Mouse (Mus musculus) heart, postnatal 0 days (tissue): Measurements from ENCODE around the gene Ksr2.

Source experiments
- CTCF ChIP-seq: IDR thresholded peaks from 2 replicates; pipeline ENCODE4 v1.5.1; 2016; ENCODE audit warnings: antibody characterized with exemption, control low read depth, low read depth
- EP300 ChIP-seq: IDR thresholded peaks from 2 replicates; pipeline ENCODE4 v1.6.1; 2016; ENCODE audit warnings: antibody characterized with exemption, low read depth

GRCm38 (mm10) chr5:117622221-117622620 is 208.4 kb downstream of the Ksr2 start:
- TF ChIP-seq EP300: no peak
- no peak for TF ChIP-seq CTCF
